Mouse (Mus musculus): Measurements from ENCODE around the gene Rtraf. TPM values are rescaled to one million over a fixed set of nuclear protein-coding genes. Genes with fewer than 3 reads are reported as not detected.

Rtraf gene
- polyA plus RNA-seq, 1 experiment from 2014 or later = 263 TPM

- Histone ChIP-seq H3K27me3 (ENCODE audit: control insufficient read depth, insufficient read depth, low read length) (no peaks in the 10 kb centered on the region), H3K4me2 (ENCODE audit: low read depth, severe bottlenecking) (no peak overlapping the region), H3K4me1 (ENCODE audit: control insufficient read depth, insufficient read depth, low read length) (peaks cover 21% of the 10 kb centered on the region), H3K36me3 (ENCODE audit: control insufficient read depth, insufficient read depth, low read length) (0 out of 2 replicates have a peak, but pooled peaks cover 2% of the 10 kb centered on the region), H3K9me3 (ENCODE audit: control insufficient read depth, low read length) (no peaks in the 10 kb centered on the region), H3K27ac (replicated peaks; ENCODE audit: low read depth, low read length) (no peak overlapping the region), H3K9ac (ENCODE audit: low read length) (no peak overlapping the region), H3K4me3 (ENCODE audit: low read depth, low read length) (no peak overlapping the region)
- ATAC-seq (ENCODE audit: insufficient number of reproducible peaks, low FRiP score, low TSS enrichment, low read depth) (no peak), DNase-seq (ENCODE audit: low spot score) (peak; percentile 37)
- WGBS = 26% methylated on average over 6 of the region's 6 CpGs
These were observed 54.0 kb downstream of the Rtraf start for GRCm38 (mm10) chr14:19769441-19770200.

GRCm38 (mm10) chr14:19768648-19769047 is 55.0 kb downstream of the Rtraf start:
- Histone ChIP-seq H3K36me3 (ENCODE audit: control insufficient read depth, insufficient read depth, low read length) (0 out of 2 replicates have a peak, but pooled peaks cover 2% of the 10 kb centered on the region), H3K4me2 (ENCODE audit: low read depth, severe bottlenecking) (no peak overlapping the region), H3K9me3 (ENCODE audit: control insufficient read depth, low read length) (no peaks in the 10 kb centered on the region), H3K27ac (replicated peaks; ENCODE audit: low read depth, low read length) (no peak overlapping the region), H3K4me3 (ENCODE audit: low read depth, low read length) (no peak overlapping the region), H3K4me1 (ENCODE audit: control insufficient read depth, insufficient read depth, low read length) (peaks cover 21% of the 10 kb centered on the region), H3K9ac (ENCODE audit: low read length) (no peak overlapping the region), H3K27me3 (ENCODE audit: control insufficient read depth, insufficient read depth, low read length) (no peaks in the 10 kb centered on the region)
- no peak for ATAC-seq (ENCODE audit: insufficient number of reproducible peaks, low FRiP score, low TSS enrichment, low read depth)
- no peak for DNase-seq (ENCODE audit: low spot score)
- 97% methylated on average over 6 of the region's 6 CpGs for WGBS

- peaks cover 26% of the 10 kb centered on the region for H3K4me1 ChIP-seq (ENCODE audit: control insufficient read depth, insufficient read depth, low read length)
- H3K4me2 ChIP-seq (ENCODE audit: low read depth, severe bottlenecking) = no peak overlapping the region
- H3K4me3 ChIP-seq (ENCODE audit: low read depth, low read length) = no peak overlapping the region
- H3K36me3 ChIP-seq (ENCODE audit: control insufficient read depth, insufficient read depth, low read length) = 0 out of 2 replicates have a peak, but pooled peaks cover 2% of the 10 kb centered on the region
- 5% methylated on average over 1 of the region's 1 CpGs for WGBS
- ATAC-seq (ENCODE audit: insufficient number of reproducible peaks, low FRiP score, low TSS enrichment, low read depth) = no peak
- no peak overlapping the region for H3K9ac ChIP-seq (ENCODE audit: low read length)
- no peaks in the 10 kb centered on the region for H3K27me3 ChIP-seq (ENCODE audit: control insufficient read depth, insufficient read depth, low read length)
- no peak for DNase-seq (ENCODE audit: low spot score)
- H3K9me3 ChIP-seq (ENCODE audit: control insufficient read depth, low read length) = no peaks in the 10 kb centered on the region
- H3K27ac ChIP-seq (replicated peaks; ENCODE audit: low read depth, low read length) = no peak overlapping the region
These were observed 57.3 kb downstream of the Rtraf start for GRCm38 (mm10) chr14:19766380-19766649.

- ATAC-seq (ENCODE audit: insufficient number of reproducible peaks, low FRiP score, low TSS enrichment, low read depth) (no peak), DNase-seq (ENCODE audit: low spot score) (no peak)
- Histone ChIP-seq H3K4me3 (ENCODE audit: low read depth, low read length) (no peak overlapping the region), H3K9me3 (ENCODE audit: control insufficient read depth, low read length) (no peaks in the 10 kb centered on the region), H3K27ac (replicated peaks; ENCODE audit: low read depth, low read length) (no peak overlapping the region), H3K9ac (ENCODE audit: low read length) (no peak overlapping the region), H3K4me2 (ENCODE audit: low read depth, severe bottlenecking) (no peak overlapping the region), H3K27me3 (ENCODE audit: control insufficient read depth, insufficient read depth, low read length) (no peaks in the 10 kb centered on the region), H3K4me1 (ENCODE audit: control insufficient read depth, insufficient read depth, low read length) (peaks cover 28% of the 10 kb centered on the region), H3K36me3 (ENCODE audit: control insufficient read depth, insufficient read depth, low read length) (0 out of 2 replicates have a peak, but pooled peaks cover 2% of the 10 kb centered on the region)
- WGBS = 65% methylated on average over 9 of the region's 9 CpGs
These were observed 57.9 kb downstream of the Rtraf start for GRCm38 (mm10) chr14:19765539-19766379.

GRCm38 (mm10) chr14:19764331-19764730 is 59.3 kb downstream of the Rtraf start:
- no peak for ATAC-seq (ENCODE audit: insufficient number of reproducible peaks, low FRiP score, low TSS enrichment, low read depth)
- Histone ChIP-seq H3K4me3 (ENCODE audit: low read depth, low read length) (no peak overlapping the region), H3K36me3 (ENCODE audit: control insufficient read depth, insufficient read depth, low read length) (0 out of 2 replicates have a peak, but pooled peaks cover 2% of the 10 kb centered on the region), H3K27ac (replicated peaks; ENCODE audit: low read depth, low read length) (no peak overlapping the region), H3K27me3 (ENCODE audit: control insufficient read depth, insufficient read depth, low read length) (no peaks in the 10 kb centered on the region), H3K9ac (ENCODE audit: low read length) (no peak overlapping the region), H3K4me1 (ENCODE audit: control insufficient read depth, insufficient read depth, low read length) (peaks cover 26% of the 10 kb centered on the region), H3K4me2 (ENCODE audit: low read depth, severe bottlenecking) (no peak overlapping the region), H3K9me3 (ENCODE audit: control insufficient read depth, low read length) (no peaks in the 10 kb centered on the region)
- no peak for DNase-seq (ENCODE audit: low spot score)
- 88% methylated on average over 8 of the region's 8 CpGs for WGBS

GRCm38 (mm10) chr14:19763527-19763926 is 60.1 kb downstream of the Rtraf start:
- Histone ChIP-seq H3K36me3 (ENCODE audit: control insufficient read depth, insufficient read depth, low read length) (0 out of 2 replicates have a peak, but pooled peaks cover 2% of the 10 kb centered on the region), H3K4me1 (ENCODE audit: control insufficient read depth, insufficient read depth, low read length) (peaks cover 28% of the 10 kb centered on the region), H3K4me3 (ENCODE audit: low read depth, low read length) (no peak overlapping the region), H3K9ac (ENCODE audit: low read length) (no peak overlapping the region), H3K27me3 (ENCODE audit: control insufficient read depth, insufficient read depth, low read length) (no peaks in the 10 kb centered on the region), H3K9me3 (ENCODE audit: control insufficient read depth, low read length) (no peaks in the 10 kb centered on the region), H3K27ac (replicated peaks; ENCODE audit: low read depth, low read length) (no peak overlapping the region), H3K4me2 (ENCODE audit: low read depth, severe bottlenecking) (no peak overlapping the region)
- DNase-seq (ENCODE audit: low spot score) (no peak), ATAC-seq (ENCODE audit: insufficient number of reproducible peaks, low FRiP score, low TSS enrichment, low read depth) (no peak)
- 57% methylated on average over 8 of the region's 8 CpGs for WGBS

- no peak overlapping the region for H3K9ac ChIP-seq (ENCODE audit: low read length)
- ATAC-seq (ENCODE audit: insufficient number of reproducible peaks, low FRiP score, low TSS enrichment, low read depth) (peak; percentile 33; the same call in 1 of the 2 replicates), DNase-seq (ENCODE audit: low spot score) (no peak)
- H3K27ac ChIP-seq (replicated peaks; ENCODE audit: low read depth, low read length) = no peak overlapping the region
- H3K9me3 ChIP-seq (ENCODE audit: control insufficient read depth, low read length) = no peaks in the 10 kb centered on the region
- 0 out of 2 replicates have a peak, but pooled peaks cover 1% of the 10 kb centered on the region for H3K36me3 ChIP-seq (ENCODE audit: control insufficient read depth, insufficient read depth, low read length)
- H3K4me3 ChIP-seq (ENCODE audit: low read depth, low read length) = no peak overlapping the region
- H3K27me3 ChIP-seq (ENCODE audit: control insufficient read depth, insufficient read depth, low read length) = no peaks in the 10 kb centered on the region
- H3K4me2 ChIP-seq (ENCODE audit: low read depth, severe bottlenecking) = no peak overlapping the region
- 34% methylated on average over 4 of the region's 4 CpGs for WGBS
- peaks cover 26% of the 10 kb centered on the region for H3K4me1 ChIP-seq (ENCODE audit: control insufficient read depth, insufficient read depth, low read length)
These were observed 61.6 kb downstream of the Rtraf start for GRCm38 (mm10) chr14:19762014-19762413.
